Mouse (Mus musculus) limb, embryonic 15.5 days (tissue): ENCODE data around the gene Fbn1. TPM values are rescaled to one million over a fixed set of nuclear protein-coding genes. Genes with fewer than 3 reads are reported as not detected.

ENCODE experiments used
- ATAC-seq: fragments of 200-750 bp; cut with Nextera tagmentation; 2 replicates; pipeline ENCODE4 v1.8.0; 2017; ENCODE audit warnings: low read depth, moderate TSS enrichment; ENCODE audit not compliant: insufficient number of reproducible peaks, low FRiP score, low TSS enrichment
- H3K27ac ChIP-seq: fragments of 300-500 bp; sonication (generic); 2 replicates; pipeline ENCODE4 v1.5.1; 2015; ENCODE audit warnings: moderate library complexity, mild to moderate bottlenecking, inconsistent platforms
- H3K27me3 ChIP-seq: fragments of 300-500 bp; sonication (generic); 2 replicates; pipeline ENCODE4 v1.6.1; 2015; ENCODE audit warnings: inconsistent platforms
- H3K36me3 ChIP-seq: fragments of 300-500 bp; sonication (generic); 2 replicates; pipeline ENCODE4 v1.6.1; 2015; ENCODE audit warnings: inconsistent platforms
- H3K4me1 ChIP-seq: fragments of 300-500 bp; sonication (generic); 2 replicates; pipeline ENCODE4 v1.6.1; 2015; ENCODE audit warnings: inconsistent platforms
- H3K4me2 ChIP-seq: fragments of 300-500 bp; sonication (generic); 2 replicates; pipeline ENCODE4 v1.6.1; 2015; ENCODE audit warnings: mild to moderate bottlenecking, inconsistent platforms
- H3K4me3 ChIP-seq: fragments of 300-500 bp; sonication (generic); 2 replicates; pipeline ENCODE4 v1.5.1; 2015; ENCODE audit warnings: mild to moderate bottlenecking, inconsistent platforms
- H3K9ac ChIP-seq: fragments of 300-500 bp; sonication (generic); 2 replicates; pipeline ENCODE4 v1.6.1; 2015; ENCODE audit warnings: inconsistent platforms
- H3K9me3 ChIP-seq: fragments of 300-500 bp; sonication (generic); 2 replicates; pipeline ENCODE4 v1.6.1; 2016; ENCODE audit warnings: inconsistent platforms
- WGBS: fragments of 180-500 bp; shearing (Covaris S2); methylation state at CpG from one replicate; pipeline ENCODE4 v1.1.7; 2015; 5-methylcytosine and 5-hydroxymethylcytosine counted together
- polyA plus RNA-seq: library from polyadenylated mRNA; unstranded; fragments of >200 nt; fragmentation: Nextera tagmentation; extraction: Ambion mirVana; gene quantifications from 2 replicates; pipeline ENCODE4 v1.2.1, GENCODE M21; 2015

The Fbn1 gene
- polyA plus RNA-seq, 1 experiment from 2014 or later = 31.2 TPM

GRCm38 (mm10) chr2:125477367-125477766 lies 30.4 kb downstream of the Fbn1 start:
- no peak for ATAC-seq
- Histone ChIP-seq H3K36me3 (peaks cover 11% of the 10 kb centered on the region; the same call in 1 of the 2 replicates), H3K9me3 (no peaks in the 10 kb centered on the region), H3K4me3 (no peak overlapping the region), H3K9ac (no peak overlapping the region), H3K27ac (no peak overlapping the region), H3K4me2 (no peak overlapping the region), H3K27me3 (no peaks in the 10 kb centered on the region), H3K4me1 (peaks cover 14% of the 10 kb centered on the region)
- WGBS = 44% methylated on average over 3 of the region's 3 CpGs

DNA sequence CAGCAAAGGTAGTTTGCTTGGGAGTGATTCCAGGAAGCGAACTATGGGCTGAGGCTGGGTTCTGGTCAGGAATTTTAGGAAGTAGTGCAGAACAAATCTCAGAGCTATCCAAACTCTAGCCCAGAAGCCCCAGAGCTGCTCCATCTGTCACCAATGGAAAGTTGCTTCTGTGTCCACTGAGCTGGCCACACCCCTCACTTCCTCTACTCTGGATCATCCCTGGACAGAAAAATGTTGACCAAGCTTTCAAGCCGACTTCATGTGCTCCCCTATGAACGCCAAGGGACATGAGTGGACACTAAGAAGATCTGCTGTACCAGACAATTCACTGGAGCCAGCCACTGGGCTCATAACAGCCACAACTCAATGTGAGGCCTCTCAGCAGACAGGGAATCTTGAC lies 31.6 kb downstream of the Fbn1 start:
- Histone ChIP-seq H3K4me3 (no peak overlapping the region), H3K4me1 (peaks cover 14% of the 10 kb centered on the region), H3K9ac (no peak overlapping the region), H3K27me3 (no peaks in the 10 kb centered on the region), H3K9me3 (no peaks in the 10 kb centered on the region), H3K4me2 (no peak overlapping the region), H3K36me3 (peaks cover 13% of the 10 kb centered on the region), H3K27ac (no peak overlapping the region)
- 80% methylated on average over 3 of the region's 3 CpGs for WGBS
- no peak for ATAC-seq

DNA sequence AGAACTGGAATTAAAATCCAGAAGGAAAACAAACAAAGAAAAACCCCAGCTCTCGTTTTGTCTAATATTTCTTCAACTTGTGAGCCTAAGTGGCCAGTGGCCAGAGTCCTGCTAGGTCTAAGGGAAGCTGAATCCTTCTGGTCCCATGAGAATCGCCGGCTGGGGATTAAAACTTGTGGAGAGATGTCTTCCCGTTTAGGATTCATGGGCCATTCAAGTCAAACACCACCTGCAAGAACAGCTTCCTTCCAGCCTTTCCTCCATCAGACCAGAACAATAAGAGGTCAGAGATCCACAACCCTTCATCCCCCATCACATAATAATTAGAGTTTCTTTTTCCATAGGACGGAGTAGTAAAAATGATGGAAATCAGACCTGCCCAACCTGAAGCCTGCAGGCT lies 33.1 kb downstream of the Fbn1 start:
- peaks cover 13% of the 10 kb centered on the region for H3K36me3 ChIP-seq
- 83% methylated on average over 5 of the region's 5 CpGs for whole genome bisulfite sequencing
- H3K9me3 ChIP-seq = no peaks in the 10 kb centered on the region
- no peak overlapping the region for H3K4me3 ChIP-seq
- peaks cover 8% of the 10 kb centered on the region for H3K4me1 ChIP-seq
- no peak overlapping the region for H3K9ac ChIP-seq
- no peaks in the 10 kb centered on the region for H3K27me3 ChIP-seq
- H3K4me2 ChIP-seq = no peak overlapping the region
- H3K27ac ChIP-seq = no peak overlapping the region
- no peak for ATAC-seq

DNA sequence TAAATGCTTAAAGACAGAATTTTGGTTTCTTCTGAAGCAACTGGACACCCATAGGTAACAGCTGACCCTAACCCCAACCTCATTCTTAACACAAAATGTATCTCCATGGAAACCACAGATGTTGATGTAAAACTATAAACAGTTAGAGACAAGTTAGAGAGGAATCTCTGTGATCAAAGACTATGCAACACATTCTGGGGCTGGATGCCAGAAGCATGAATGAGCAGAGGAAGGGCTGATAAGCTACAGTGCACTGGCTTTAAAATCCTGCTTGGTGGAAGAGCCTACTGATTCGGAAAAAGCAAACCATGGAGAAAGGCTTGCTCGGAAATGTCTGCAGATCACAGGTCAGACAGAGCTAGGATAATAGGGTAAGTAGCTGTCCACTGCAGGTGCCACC lies 34.6 kb downstream of the Fbn1 start:
- H3K27me3 ChIP-seq = no peaks in the 10 kb centered on the region
- peaks cover 25% of the 10 kb centered on the region for H3K36me3 ChIP-seq
- ATAC-seq = no peak
- no peaks in the 10 kb centered on the region for H3K9me3 ChIP-seq
- no peak overlapping the region for H3K27ac ChIP-seq
- 76% methylated on average over 2 of the region's 2 CpGs for WGBS
- H3K4me2 ChIP-seq = no peak overlapping the region
- H3K9ac ChIP-seq = no peak overlapping the region
- H3K4me1 ChIP-seq = peaks cover 7% of the 10 kb centered on the region; the same call in 1 of the 2 replicates
- no peak overlapping the region for H3K4me3 ChIP-seq

- Histone ChIP-seq H3K9ac (no peak overlapping the region), H3K36me3 (peaks cover 29% of the 10 kb centered on the region), H3K4me3 (no peak overlapping the region), H3K27ac (no peak overlapping the region), H3K9me3 (no peaks in the 10 kb centered on the region), H3K4me1 (peaks cover 7% of the 10 kb centered on the region; the same call in 1 of the 2 replicates), H3K27me3 (no peaks in the 10 kb centered on the region), H3K4me2 (no peak overlapping the region)
- WGBS = 76% methylated on average over 4 of the region's 4 CpGs
- ATAC-seq = no peak
Measured at GRCm38 (mm10) chr2:125471721-125472120, 36.1 kb downstream of the Fbn1 start.

DNA sequence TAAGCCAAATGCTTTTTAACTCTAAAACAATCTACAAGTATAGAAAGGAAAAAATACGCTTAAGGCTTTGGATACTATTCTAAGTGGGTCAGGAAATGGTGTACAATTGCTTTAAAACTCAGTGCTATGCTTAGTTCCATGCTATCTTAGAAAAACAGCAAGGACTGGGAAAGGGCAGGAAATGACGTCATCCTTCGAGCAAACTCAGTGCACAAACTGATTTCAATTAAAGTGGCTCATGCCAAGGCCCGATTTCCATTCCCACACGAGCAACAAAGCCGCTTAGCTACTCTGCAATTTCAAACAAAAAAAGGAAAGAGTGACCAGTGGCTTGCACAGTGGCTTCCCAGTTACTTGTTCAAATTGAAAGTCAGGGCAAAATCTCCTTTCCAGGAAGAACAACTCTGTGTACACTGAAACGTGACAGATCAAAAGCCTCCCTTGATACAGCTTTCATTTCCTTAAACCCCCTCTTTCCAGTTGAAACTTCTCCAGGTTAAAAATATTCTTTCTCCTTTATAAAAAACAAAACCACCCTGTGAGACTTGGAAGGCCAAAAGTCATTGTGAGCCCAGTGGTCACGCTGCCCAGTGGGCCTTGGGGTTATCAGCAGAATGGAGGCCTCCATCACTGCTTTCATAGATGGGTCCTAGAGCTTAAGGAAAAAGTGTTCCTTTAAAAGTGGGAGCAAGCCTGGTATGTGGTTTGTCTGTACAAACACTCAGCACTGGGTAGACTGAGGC lies 37.1 kb downstream of the Fbn1 start:
- Histone ChIP-seq H3K4me1 (peaks cover 7% of the 10 kb centered on the region; the same call in 1 of the 2 replicates), H3K27ac (peak overlapping the region; percentile 70), H3K36me3 (peaks cover 38% of the 10 kb centered on the region), H3K9ac (no peak overlapping the region), H3K4me3 (no peak overlapping the region), H3K27me3 (no peaks in the 10 kb centered on the region), H3K9me3 (no peaks in the 10 kb centered on the region), H3K4me2 (no peak overlapping the region)
- no peak; the same call in 1 of the 2 replicates for ATAC-seq
- WGBS = 38% methylated on average over 8 of the region's 8 CpGs

DNA sequence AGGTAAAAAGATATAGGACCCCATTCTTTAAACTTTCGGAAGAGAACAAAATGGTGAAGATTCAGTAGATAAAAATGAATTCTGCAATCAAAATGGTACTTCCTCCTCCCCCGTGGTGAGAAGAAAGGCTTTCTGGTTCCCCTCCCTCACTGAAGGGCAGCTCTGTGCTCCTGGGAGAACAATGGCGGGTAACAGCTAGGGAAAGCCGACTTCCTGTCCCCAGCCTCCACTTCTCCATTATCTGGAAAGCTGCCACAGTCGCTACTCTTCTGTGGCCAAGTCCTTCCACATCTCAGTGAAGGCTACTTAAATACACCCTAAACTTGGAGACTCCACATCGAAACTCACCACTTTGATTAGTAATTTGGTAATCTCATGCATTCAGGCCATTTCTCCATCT lies 43.8 kb downstream of the Fbn1 start:
- Histone ChIP-seq H3K9ac (no peak overlapping the region), H3K9me3 (no peaks in the 10 kb centered on the region), H3K4me3 (no peak overlapping the region), H3K27me3 (no peaks in the 10 kb centered on the region), H3K4me1 (0 out of 2 replicates have a peak, but pooled peaks cover 2% of the 10 kb centered on the region), H3K4me2 (no peak overlapping the region), H3K36me3 (peaks cover 39% of the 10 kb centered on the region), H3K27ac (no peak overlapping the region)
- no peak for ATAC-seq
- WGBS = 82% methylated on average over 6 of the region's 6 CpGs

GRCm38 (mm10) chr2:125459087-125459486 lies 48.7 kb downstream of the Fbn1 start:
- WGBS = 69% methylated on average over 3 of the region's 3 CpGs
- Histone ChIP-seq H3K9ac (no peak overlapping the region), H3K36me3 (0 out of 2 replicates have a peak, but pooled peaks cover 5% of the 10 kb centered on the region), H3K4me1 (0 out of 2 replicates have a peak, but pooled peaks cover 3% of the 10 kb centered on the region), H3K9me3 (no peaks in the 10 kb centered on the region), H3K4me2 (no peak overlapping the region), H3K27me3 (no peaks in the 10 kb centered on the region), H3K27ac (no peak overlapping the region), H3K4me3 (no peak overlapping the region)
- no peak for ATAC-seq

- H3K9ac ChIP-seq = no peak overlapping the region
- 64% methylated on average over 15 of the region's 15 CpGs for WGBS
- H3K4me3 ChIP-seq = no peak overlapping the region
- H3K27ac ChIP-seq = no peak overlapping the region
- no peaks in the 10 kb centered on the region for H3K27me3 ChIP-seq
- ATAC-seq = no peak
- no peaks in the 10 kb centered on the region for H3K9me3 ChIP-seq
- 0 out of 2 replicates have a peak, but pooled peaks cover 11% of the 10 kb centered on the region for H3K4me1 ChIP-seq
- no peak overlapping the region for H3K4me2 ChIP-seq
- no peaks in the 10 kb centered on the region for H3K36me3 ChIP-seq
Measured at GRCm38 (mm10) chr2:125456059-125456789, 51.6 kb downstream of the Fbn1 start.

- no peaks in the 10 kb centered on the region for H3K36me3 ChIP-seq
- H3K27me3 ChIP-seq = no peaks in the 10 kb centered on the region
- ATAC-seq = no peak
- H3K9me3 ChIP-seq = no peaks in the 10 kb centered on the region
- H3K27ac ChIP-seq = no peak overlapping the region
- no peak overlapping the region for H3K4me3 ChIP-seq
- 0 out of 2 replicates have a peak, but pooled peaks cover 11% of the 10 kb centered on the region for H3K4me1 ChIP-seq
- WGBS = 84% methylated on average over 5 of the region's 5 CpGs
- H3K9ac ChIP-seq = no peak overlapping the region
- H3K4me2 ChIP-seq = no peak overlapping the region
Measured at GRCm38 (mm10) chr2:125454781-125455180, 53.0 kb downstream of the Fbn1 start.

GRCm38 (mm10) chr2:125452369-125453097 lies 55.3 kb downstream of the Fbn1 start:
- WGBS = 44% methylated on average over 6 of the region's 6 CpGs
- ATAC-seq = no peak
- Histone ChIP-seq H3K36me3 (no peaks in the 10 kb centered on the region), H3K4me3 (no peak overlapping the region), H3K27me3 (no peaks in the 10 kb centered on the region), H3K27ac (no peak overlapping the region), H3K4me2 (no peak overlapping the region), H3K9ac (no peak overlapping the region), H3K4me1 (peaks cover 22% of the 10 kb centered on the region), H3K9me3 (no peaks in the 10 kb centered on the region)
